Mouse (Mus musculus): Measurements from ENCODE around the gene Fnbp1l. TPM values are rescaled to one million over a fixed set of nuclear protein-coding genes. Genes with fewer than 3 reads are reported as not detected.

Gene Fnbp1l
- polyA plus RNA-seq, 1 experiment from 2014 or later = 277 TPM

DNA sequence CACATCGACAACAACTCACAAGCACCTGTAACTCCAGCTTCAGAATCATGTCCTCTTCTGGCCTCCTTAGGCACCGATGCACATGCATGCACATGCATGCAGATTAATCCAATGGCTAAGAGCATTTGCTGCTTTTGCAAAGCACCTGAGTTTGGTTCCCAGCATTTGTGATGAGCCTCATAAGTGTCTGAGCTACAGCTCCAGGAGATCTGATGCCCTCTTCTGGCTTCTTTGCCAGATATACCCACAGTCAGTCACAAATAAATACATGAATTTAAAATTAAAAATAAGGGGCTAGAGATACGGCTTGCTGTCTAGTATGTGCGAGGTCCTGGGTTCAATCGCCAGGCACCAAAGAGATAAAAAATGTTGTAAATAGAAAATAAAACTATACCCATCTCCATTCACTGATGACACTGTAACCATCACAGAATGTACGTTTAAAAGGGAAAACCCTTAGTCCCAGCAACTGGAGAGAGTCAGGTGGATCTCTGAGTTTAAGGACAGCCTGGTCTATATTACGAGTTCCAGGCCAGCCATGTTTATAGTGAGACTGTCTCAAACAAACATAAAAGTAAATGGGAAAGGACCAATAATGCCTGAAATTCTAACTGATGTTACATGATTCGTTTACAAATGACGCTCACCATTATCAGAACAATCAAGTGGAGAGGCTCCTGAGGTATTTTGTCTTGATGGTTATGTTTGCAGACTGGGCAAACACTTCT lies 1.7 kb downstream of the Fnbp1l start:
- no peaks in the 10 kb centered on the region for H3K9me3 ChIP-seq (ENCODE audit: control insufficient read depth, low read length)
- ATAC-seq (ENCODE audit: low FRiP score, low TSS enrichment) (no peak), DNase-seq (peak; percentile 66)
- H3K4me1 ChIP-seq (ENCODE audit: control insufficient read depth, insufficient read depth, low read length) = peaks cover 46% of the 10 kb centered on the region
- peak overlapping the region; percentile 100 for H3K9ac ChIP-seq (replicated peaks; ENCODE audit: low read length)
- no peaks in the 10 kb centered on the region for H3K36me3 ChIP-seq (ENCODE audit: control insufficient read depth, insufficient read depth, low read length)
- H3K4me2 ChIP-seq (ENCODE audit: low read length) = peak overlapping the region; percentile 77
- peak overlapping the region; percentile 99 for H3K4me3 ChIP-seq (replicated peaks; ENCODE audit: low read depth, low read length)
- WGBS = 36% methylated on average over 9 of the region's 9 CpGs
- H3K27ac ChIP-seq (replicated peaks; ENCODE audit: low read depth, low read length) = peak overlapping the region; percentile 99
- no peaks in the 10 kb centered on the region for H3K27me3 ChIP-seq (ENCODE audit: control insufficient read depth, insufficient read depth, low read length)

DNA sequence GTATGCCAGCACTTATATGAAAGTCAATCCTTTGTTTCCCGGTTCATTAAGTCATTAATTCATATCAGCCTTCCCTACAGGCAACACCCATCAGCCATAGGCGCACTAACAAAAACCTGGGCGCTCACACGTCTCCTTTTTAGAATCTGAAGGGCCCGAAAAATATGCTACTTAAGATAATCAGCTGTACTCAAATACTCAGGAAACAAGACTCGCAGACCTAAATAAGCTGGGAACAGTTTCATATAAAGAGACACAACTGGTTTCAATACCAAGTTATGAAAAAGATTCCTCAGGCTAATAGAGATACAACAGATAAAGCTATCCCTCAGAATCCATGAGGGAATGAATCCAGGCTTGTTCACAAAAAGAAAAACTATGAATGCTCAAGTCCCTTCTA lies 7.0 kb downstream of the Fnbp1l start:
- Histone ChIP-seq H3K4me2 (ENCODE audit: low read length) (no peak overlapping the region), H3K9ac (replicated peaks; ENCODE audit: low read length) (no peak overlapping the region), H3K9me3 (ENCODE audit: control insufficient read depth, low read length) (no peaks in the 10 kb centered on the region), H3K4me1 (ENCODE audit: control insufficient read depth, insufficient read depth, low read length) (peaks cover 40% of the 10 kb centered on the region), H3K27ac (replicated peaks; ENCODE audit: low read depth, low read length) (no peak overlapping the region), H3K27me3 (ENCODE audit: control insufficient read depth, insufficient read depth, low read length) (no peaks in the 10 kb centered on the region), H3K36me3 (ENCODE audit: control insufficient read depth, insufficient read depth, low read length) (0 out of 2 replicates have a peak, but pooled peaks cover 2% of the 10 kb centered on the region), H3K4me3 (replicated peaks; ENCODE audit: low read depth, low read length) (no peak overlapping the region)
- ATAC-seq (ENCODE audit: low FRiP score, low TSS enrichment) = no peak
- 78% methylated on average over 6 of the region's 6 CpGs for WGBS
- DNase-seq = no peak

DNA sequence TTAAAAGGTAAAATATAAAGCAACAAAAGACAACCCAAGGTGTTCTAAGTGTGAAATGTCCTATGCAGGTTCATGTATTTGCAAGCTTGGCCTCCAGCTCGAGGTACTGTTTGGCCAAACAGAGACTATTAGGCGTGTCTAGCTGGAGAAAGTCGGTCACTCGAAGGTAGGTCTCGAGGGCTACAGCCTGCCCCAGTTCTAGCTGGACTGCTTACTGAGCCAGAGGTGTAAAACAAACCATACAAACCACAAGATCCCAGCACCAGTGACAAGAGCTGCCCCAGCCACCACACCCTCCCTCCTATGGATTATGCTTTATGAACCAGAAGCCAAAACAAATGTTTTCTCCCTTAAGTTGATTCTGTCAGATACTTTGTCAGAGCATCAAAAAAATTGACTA lies 7.8 kb downstream of the Fnbp1l start:
- H3K4me3 ChIP-seq (replicated peaks; ENCODE audit: low read depth, low read length) = no peak overlapping the region
- H3K27me3 ChIP-seq (ENCODE audit: control insufficient read depth, insufficient read depth, low read length) = no peaks in the 10 kb centered on the region
- DNase-seq (no peak), ATAC-seq (ENCODE audit: low FRiP score, low TSS enrichment) (no peak)
- no peak overlapping the region for H3K4me2 ChIP-seq (ENCODE audit: low read length)
- no peaks in the 10 kb centered on the region for H3K9me3 ChIP-seq (ENCODE audit: control insufficient read depth, low read length)
- H3K36me3 ChIP-seq (ENCODE audit: control insufficient read depth, insufficient read depth, low read length) = 0 out of 2 replicates have a peak, but pooled peaks cover 2% of the 10 kb centered on the region
- no peak overlapping the region for H3K9ac ChIP-seq (replicated peaks; ENCODE audit: low read length)
- H3K27ac ChIP-seq (replicated peaks; ENCODE audit: low read depth, low read length) = no peak overlapping the region
- peaks cover 33% of the 10 kb centered on the region for H3K4me1 ChIP-seq (ENCODE audit: control insufficient read depth, insufficient read depth, low read length)
- WGBS = 88% methylated on average over 5 of the region's 5 CpGs

DNA sequence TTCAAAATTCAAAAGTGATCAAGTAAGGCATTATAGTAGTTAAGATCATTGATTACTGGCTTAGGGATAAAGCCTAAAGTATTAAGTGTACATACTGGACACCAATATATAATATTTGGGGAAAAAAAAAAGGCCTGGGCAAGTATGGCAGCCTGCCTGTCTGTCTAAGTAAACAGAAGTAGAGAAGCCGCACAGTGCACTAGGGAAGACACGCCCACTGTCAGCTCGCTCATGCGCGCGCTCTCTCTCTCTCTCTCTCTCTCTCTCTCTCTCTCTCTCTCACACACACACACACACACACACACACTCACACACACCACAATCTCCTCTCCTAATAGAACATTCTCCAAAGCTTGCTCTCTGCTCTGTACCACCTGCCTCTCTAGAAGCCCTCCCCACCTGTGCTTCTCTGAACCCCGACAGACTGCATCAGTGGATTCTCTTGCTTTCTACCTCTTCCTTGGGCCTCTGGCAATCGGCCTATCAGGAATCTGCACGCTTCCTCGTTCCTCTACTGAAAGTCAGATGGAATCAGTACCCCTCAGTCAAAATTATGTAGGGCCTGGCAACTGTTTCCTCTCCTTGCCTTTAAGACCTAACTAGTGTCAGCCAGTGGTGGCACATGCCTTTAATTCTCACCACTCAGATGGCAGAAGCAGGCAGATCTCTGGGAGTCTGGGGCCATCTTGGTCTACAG lies 13.3 kb downstream of the Fnbp1l start:
- WGBS = 89% methylated on average over 10 of the region's 10 CpGs
- Histone ChIP-seq H3K9ac (replicated peaks; ENCODE audit: low read length) (no peak overlapping the region), H3K4me2 (ENCODE audit: low read length) (no peak overlapping the region), H3K4me1 (ENCODE audit: control insufficient read depth, insufficient read depth, low read length) (0 out of 2 replicates have a peak, but pooled peaks cover under 1% of the 10 kb centered on the region), H3K4me3 (replicated peaks; ENCODE audit: low read depth, low read length) (no peak overlapping the region), H3K27ac (replicated peaks; ENCODE audit: low read depth, low read length) (no peak overlapping the region), H3K27me3 (ENCODE audit: control insufficient read depth, insufficient read depth, low read length) (no peaks in the 10 kb centered on the region), H3K36me3 (ENCODE audit: control insufficient read depth, insufficient read depth, low read length) (0 out of 2 replicates have a peak, but pooled peaks cover 2% of the 10 kb centered on the region), H3K9me3 (ENCODE audit: control insufficient read depth, low read length) (no peaks in the 10 kb centered on the region)
- DNase-seq = no peak
- ATAC-seq (ENCODE audit: low FRiP score, low TSS enrichment) = no peak

DNA sequence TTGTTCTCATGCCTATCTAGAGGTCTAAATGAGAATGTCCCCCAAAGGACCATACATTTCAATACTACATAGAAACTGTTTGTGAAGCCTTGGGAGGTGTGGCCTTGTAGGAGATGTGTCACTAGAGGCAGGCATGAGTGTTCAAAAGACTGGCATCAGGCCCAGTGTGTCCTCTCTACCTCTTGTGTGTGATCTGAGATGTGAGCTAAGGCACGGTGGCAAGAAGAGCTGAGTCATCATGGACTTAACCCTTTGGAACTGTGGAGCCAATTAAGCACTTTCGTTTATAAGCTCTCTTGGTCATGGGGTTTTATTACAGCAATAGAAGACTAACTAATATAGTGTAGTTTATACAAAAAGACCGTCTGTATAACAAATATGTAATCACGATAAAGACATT lies 16.3 kb downstream of the Fnbp1l start:
- Histone ChIP-seq H3K27me3 (ENCODE audit: control insufficient read depth, insufficient read depth, low read length) (no peaks in the 10 kb centered on the region), H3K4me1 (ENCODE audit: control insufficient read depth, insufficient read depth, low read length) (peaks cover 6% of the 10 kb centered on the region; the same call in 1 of the 2 replicates), H3K4me3 (replicated peaks; ENCODE audit: low read depth, low read length) (no peak overlapping the region), H3K4me2 (ENCODE audit: low read length) (no peak overlapping the region), H3K27ac (replicated peaks; ENCODE audit: low read depth, low read length) (no peak overlapping the region), H3K36me3 (ENCODE audit: control insufficient read depth, insufficient read depth, low read length) (no peaks in the 10 kb centered on the region), H3K9me3 (ENCODE audit: control insufficient read depth, low read length) (no peaks in the 10 kb centered on the region), H3K9ac (replicated peaks; ENCODE audit: low read length) (no peak overlapping the region)
- DNase-seq (no peak), ATAC-seq (ENCODE audit: low FRiP score, low TSS enrichment) (no peak)
- WGBS = 87% methylated on average over 4 of the region's 4 CpGs

DNA sequence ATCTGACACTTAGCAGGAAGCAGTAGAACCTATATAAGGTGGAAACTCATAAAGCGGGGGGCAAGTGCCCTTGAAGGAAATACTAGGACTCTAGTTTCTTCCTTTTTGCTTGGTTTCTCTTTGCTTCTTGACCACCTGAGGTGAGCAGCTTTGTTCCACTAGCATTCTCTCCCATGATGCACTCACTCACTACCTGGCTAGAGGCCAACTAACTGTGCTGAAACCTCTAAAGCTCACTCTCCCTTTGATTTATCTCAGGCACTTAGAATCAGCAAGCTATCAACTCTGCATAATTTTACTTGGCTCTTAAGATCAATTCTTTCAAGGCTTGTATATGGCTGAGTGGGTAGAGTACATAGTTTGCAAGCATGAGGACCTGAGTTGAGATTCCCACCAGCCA lies 17.1 kb downstream of the Fnbp1l start:
- H3K9me3 ChIP-seq (ENCODE audit: control insufficient read depth, low read length) = no peaks in the 10 kb centered on the region
- ATAC-seq (ENCODE audit: low FRiP score, low TSS enrichment) (no peak), DNase-seq (peak; percentile 39)
- H3K36me3 ChIP-seq (ENCODE audit: control insufficient read depth, insufficient read depth, low read length) = 0 out of 2 replicates have a peak, but pooled peaks cover 5% of the 10 kb centered on the region
- H3K4me1 ChIP-seq (ENCODE audit: control insufficient read depth, insufficient read depth, low read length) = peaks cover 6% of the 10 kb centered on the region; the same call in 1 of the 2 replicates
- no peak overlapping the region for H3K9ac ChIP-seq (replicated peaks; ENCODE audit: low read length)
- 95% methylated on average over 1 of the region's 1 CpGs for WGBS
- no peak overlapping the region for H3K4me3 ChIP-seq (replicated peaks; ENCODE audit: low read depth, low read length)
- H3K27ac ChIP-seq (replicated peaks; ENCODE audit: low read depth, low read length) = no peak overlapping the region
- H3K27me3 ChIP-seq (ENCODE audit: control insufficient read depth, insufficient read depth, low read length) = no peaks in the 10 kb centered on the region
- no peak overlapping the region for H3K4me2 ChIP-seq (ENCODE audit: low read length)

DNA sequence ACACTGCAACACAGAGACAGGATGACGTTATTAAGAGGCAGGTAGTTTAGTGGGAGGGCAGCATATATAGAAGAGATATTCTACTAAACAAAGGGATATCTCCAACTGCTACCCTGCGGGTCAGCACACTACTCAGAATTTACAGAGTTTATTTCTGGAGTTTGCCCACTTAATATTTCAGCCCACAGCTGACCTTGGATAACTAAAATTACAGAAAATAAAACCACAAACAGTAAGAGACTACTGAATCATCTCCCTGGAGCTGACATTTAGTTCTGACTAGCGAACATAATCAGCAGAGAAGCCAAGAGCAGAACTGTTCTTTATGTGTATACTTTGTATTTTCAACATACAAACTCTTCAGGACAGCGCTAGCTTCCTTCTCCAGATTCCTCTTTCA lies 20.2 kb downstream of the Fnbp1l start:
- Histone ChIP-seq H3K4me1 (ENCODE audit: control insufficient read depth, insufficient read depth, low read length) (peaks cover 6% of the 10 kb centered on the region; the same call in 1 of the 2 replicates), H3K27me3 (ENCODE audit: control insufficient read depth, insufficient read depth, low read length) (no peaks in the 10 kb centered on the region), H3K36me3 (ENCODE audit: control insufficient read depth, insufficient read depth, low read length) (0 out of 2 replicates have a peak, but pooled peaks cover 5% of the 10 kb centered on the region), H3K4me2 (ENCODE audit: low read length) (no peak overlapping the region), H3K9ac (replicated peaks; ENCODE audit: low read length) (no peak overlapping the region), H3K9me3 (ENCODE audit: control insufficient read depth, low read length) (no peaks in the 10 kb centered on the region), H3K4me3 (replicated peaks; ENCODE audit: low read depth, low read length) (no peak overlapping the region), H3K27ac (replicated peaks; ENCODE audit: low read depth, low read length) (no peak overlapping the region)
- 92% methylated on average over 4 of the region's 4 CpGs for WGBS
- DNase-seq = no peak
- no peak for ATAC-seq (ENCODE audit: low FRiP score, low TSS enrichment)

DNA sequence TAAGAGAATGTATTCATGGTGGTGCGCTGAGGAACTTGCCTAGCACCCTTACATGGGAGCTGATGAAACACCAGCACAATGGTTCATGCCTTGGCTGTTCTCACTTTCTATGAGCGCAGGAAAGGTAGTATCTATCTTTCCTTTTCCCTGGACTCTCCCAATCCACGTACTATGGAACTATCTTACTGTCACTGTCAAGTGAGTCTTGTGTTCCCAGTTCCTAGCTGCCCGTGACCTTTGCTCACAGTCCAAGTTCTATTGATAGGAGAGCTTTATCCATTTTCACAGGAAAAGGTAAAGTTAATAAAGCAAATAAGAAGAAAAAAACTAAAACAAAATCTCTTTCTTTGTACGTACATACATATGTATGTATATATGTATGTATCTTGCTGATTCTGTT lies 28.7 kb downstream of the Fnbp1l start:
- DNase-seq (no peak), ATAC-seq (ENCODE audit: low FRiP score, low TSS enrichment) (no peak)
- Histone ChIP-seq H3K4me1 (ENCODE audit: control insufficient read depth, insufficient read depth, low read length) (no peaks in the 10 kb centered on the region), H3K4me2 (ENCODE audit: low read length) (no peak overlapping the region), H3K36me3 (ENCODE audit: control insufficient read depth, insufficient read depth, low read length) (peaks cover 10% of the 10 kb centered on the region; the same call in 1 of the 2 replicates), H3K27me3 (ENCODE audit: control insufficient read depth, insufficient read depth, low read length) (no peaks in the 10 kb centered on the region), H3K9me3 (ENCODE audit: control insufficient read depth, low read length) (no peaks in the 10 kb centered on the region), H3K9ac (replicated peaks; ENCODE audit: low read length) (no peak overlapping the region), H3K4me3 (replicated peaks; ENCODE audit: low read depth, low read length) (no peak overlapping the region), H3K27ac (replicated peaks; ENCODE audit: low read depth, low read length) (no peak overlapping the region)
- 96% methylated on average over 5 of the region's 5 CpGs for WGBS
